Mouse (Mus musculus) R1 (cell line): ENCODE data around the gene 1700025C18Rik.
A peak's percentile ranks its signal among the peaks of the same experiment; 100 is the strongest.

Source experiments
- DNase-seq: peaks from one replicate; pipeline ENCODE4 v3.0.0-alpha.2; 2018; ENCODE audit warnings: low read depth, low spot score

The 1700025C18Rik gene

DNA sequence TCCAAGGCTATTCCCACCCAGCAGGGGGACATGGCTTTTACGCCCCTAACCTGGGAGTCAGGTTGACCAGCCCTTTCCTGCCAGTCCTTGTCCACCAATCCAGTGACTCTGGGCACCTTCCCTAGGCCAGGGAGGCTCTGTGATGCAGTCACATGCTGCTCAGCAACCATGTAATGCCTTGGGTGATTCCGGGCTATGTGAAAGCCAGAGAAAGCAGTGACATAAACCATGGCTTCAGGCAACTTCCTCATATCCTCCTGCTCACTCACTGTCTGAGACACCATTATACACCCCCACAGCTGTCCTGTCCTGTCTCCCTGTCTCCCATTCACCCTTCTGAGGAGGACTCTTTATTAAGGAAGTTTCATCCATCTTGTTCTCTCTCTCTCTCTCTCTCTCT is at the start of gene 1700025C18Rik:
1700025C18Rik (minus strand) TSS at position 101 of the 400 bp plus-strand sequence.
- DNase-seq = no peak

DNA sequence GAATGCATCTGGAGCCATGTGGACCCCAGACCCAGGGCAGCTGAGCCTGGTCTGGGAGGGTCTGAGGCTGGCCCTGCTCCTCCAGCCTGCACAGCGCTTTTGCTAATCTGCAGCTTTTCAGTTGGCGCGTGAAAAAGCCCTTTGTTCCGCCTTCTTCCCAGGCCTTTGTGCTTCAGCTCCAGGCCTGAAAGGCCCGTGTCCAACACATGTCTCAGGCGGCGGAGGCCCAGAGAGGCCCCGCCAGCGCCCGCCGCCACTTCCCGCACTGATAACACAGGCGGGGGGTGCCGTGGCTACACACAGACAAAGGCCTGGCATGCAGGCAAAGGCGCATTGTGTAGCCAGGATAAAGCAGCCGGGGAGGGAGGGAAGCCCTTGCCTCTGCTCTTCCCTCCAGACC is 45.5 kb upstream of the 1700025C18Rik start:
- DNase-seq = peak; percentile 69

- peak; percentile 68 for DNase-seq
Observed at GRCm38 (mm10) chr2:165133566-165133965, 43.0 kb upstream of the 1700025C18Rik start.

GRCm38 (mm10) chr2:165131428-165131827 is 40.9 kb upstream of the 1700025C18Rik start:
- DNase-seq = no peak

DNA sequence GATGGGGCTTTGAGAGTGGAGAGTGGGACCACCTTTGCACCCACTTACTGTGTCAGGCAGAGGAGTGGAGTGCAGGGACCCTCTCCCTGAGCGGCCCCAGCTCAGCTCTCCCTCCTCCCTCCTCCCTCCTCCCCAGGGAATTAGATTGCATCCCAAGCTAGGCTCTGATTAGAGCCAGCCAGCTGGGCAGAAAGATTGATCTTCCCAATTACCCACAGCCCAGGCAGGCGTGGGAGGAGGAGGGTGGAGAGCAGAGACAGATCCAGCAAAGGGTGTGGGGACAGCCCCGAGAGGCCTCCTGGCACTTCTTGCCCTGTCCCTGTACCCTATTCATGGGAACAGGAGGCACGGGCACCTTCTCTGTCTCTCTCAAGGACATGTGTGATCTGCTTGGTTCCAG is 38.6 kb upstream of the 1700025C18Rik start:
- DNase-seq = no peak

GRCm38 (mm10) chr2:165126896-165127562 is 36.5 kb upstream of the 1700025C18Rik start:
- no peak for DNase-seq

DNA sequence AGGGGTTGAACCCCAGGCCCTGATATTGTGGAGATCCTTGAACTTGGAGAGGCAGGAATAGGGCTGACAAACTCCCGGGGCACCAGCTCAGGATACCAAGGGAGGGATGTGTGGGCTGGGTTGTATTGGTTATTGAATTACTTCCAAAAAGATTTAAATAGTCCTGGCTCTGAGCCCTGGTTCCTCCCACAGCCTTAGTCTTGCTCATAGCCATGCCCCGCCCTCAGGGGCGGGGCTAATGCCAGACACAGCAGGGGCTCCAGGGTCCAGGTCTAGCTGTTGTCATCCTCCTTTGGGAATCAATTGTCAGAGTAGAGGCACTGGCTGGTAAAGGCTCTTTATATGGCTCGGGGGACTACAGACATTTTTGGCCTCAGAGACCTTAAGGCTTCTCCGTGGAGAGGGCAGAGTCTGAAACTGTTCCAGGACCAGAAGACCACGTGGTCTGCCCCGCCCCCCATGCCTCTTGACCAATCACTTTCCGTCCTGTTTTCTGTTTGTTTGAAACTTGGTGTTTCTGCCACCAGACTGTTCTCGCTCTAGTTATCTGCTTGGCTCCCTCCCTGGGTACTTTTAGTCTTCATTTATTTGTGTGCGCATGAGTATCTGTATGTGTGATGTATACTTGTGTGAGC is 30.8 kb upstream of the 1700025C18Rik start:
- peak; percentile 74 for DNase-seq

DNA sequence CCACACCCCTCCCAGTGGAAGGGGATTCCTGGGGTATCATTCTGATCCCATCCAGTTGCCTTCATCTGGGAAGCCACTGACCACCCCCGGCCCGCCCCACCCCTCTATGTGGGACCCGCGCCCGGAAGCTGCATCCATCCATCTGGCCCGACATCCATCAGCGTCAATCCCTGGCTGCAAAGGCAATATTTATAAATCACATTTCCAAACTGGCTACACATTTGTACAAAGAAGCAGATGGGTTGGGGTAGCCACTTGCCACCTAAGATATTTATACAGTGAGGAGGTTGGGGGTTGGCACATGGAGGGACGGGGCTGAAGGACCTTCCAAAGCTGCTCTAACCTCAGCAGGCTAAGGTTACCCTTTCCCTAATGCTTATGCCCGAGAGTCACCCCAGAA is 30.2 kb upstream of the 1700025C18Rik start:
- no peak for DNase-seq

DNA sequence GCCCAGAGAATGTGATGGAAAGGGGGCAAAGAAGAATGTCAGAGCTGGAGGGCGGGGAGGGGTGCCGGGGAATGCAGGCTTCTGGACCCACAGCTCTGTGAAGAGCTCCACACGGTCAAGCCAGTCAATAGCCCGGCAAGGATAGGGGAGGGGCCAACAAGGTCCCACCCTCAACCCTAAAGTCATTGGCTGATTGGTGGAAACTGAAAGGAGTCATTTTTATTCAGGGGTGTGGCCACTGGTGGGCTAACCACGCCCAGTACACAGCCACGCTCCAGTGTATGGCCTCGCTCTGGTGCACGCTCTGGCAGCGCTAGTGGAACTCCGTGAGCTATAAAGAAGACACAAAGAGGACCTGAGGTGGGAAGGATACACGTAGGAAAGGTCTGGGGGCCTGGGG is 23.2 kb upstream of the 1700025C18Rik start:
- peak; percentile 91 for DNase-seq

- DNase-seq = peak; percentile 88
Observed at GRCm38 (mm10) chr2:165112149-165112548, 21.6 kb upstream of the 1700025C18Rik start.

DNA sequence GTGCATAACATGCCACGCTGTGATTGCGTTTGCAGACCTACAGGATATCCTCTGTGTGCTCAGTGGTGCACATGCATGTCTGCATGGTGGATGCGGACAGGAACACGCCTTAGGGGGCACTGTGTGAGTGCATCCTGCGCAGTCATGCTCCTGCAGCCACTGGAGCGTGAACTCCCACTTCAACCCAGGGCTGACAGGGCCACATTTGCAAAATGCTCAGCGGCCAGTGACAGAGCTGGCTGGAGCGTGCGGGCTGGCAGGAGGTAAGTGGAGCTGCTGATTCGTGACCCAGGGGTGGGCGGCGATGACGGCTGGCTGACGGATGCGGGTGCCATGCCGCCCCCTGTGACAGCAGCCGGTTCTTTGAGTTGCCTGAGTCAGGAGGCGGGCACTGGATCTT is 16.0 kb upstream of the 1700025C18Rik start:
- DNase-seq = no peak

GRCm38 (mm10) chr2:165105513-165106079 is 15.0 kb upstream of the 1700025C18Rik start:
- DNase-seq = no peak

GRCm38 (mm10) chr2:165102920-165103319 is 12.4 kb upstream of the 1700025C18Rik start:
- DNase-seq = no peak

- no peak for DNase-seq
Observed at GRCm38 (mm10) chr2:165100749-165101148, 10.2 kb upstream of the 1700025C18Rik start.

DNA sequence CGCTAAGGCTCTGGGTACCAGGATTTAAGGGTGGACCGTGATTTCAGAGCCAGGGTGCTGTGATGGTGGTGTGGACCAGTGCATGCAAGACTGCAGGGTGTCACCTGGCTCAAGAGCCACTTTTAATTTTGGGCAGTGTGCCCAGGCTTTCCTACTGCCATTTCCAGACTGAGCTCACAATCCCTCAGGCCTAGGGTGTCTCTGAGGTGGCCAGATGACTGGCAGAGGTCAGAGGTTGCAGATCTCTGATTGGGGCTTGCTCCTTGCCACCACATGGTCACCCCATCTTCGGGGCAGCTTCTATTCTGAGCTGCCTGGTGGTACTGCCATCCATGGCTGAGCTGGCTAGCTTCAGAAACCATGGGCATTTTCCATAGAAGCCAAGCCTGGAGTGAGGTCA is 8.3 kb upstream of the 1700025C18Rik start:
- DNase-seq = no peak

DNA sequence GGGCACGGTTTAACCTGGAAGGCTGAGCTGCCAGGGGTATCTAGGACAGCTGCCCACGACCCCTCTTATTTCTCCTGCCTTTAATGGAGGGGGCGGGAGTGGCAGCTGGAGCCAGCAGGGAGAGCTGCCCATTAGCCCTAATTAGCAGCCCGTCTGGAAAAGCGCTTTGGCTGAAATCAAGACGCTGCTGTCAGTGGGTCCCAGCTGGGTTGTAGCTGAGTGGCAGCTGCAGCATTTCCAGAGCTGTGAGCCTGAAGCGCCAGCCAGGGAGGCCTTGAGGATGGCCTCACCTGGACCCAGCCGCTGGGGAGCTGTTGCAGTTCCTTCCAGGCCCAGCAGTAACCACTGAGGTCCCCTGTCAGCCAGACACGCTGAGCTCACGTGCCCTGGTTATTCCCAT is 5.8 kb upstream of the 1700025C18Rik start:
- DNase-seq = no peak

GRCm38 (mm10) chr2:165092393-165092792 is 1.8 kb upstream of the 1700025C18Rik start:
- no peak for DNase-seq

GRCm38 (mm10) chr2:165091433-165091965 is 949 bp upstream of the 1700025C18Rik start:
- no peak for DNase-seq

- DNase-seq = no peak
Observed at GRCm38 (mm10) chr2:165089470-165089869, 1.1 kb downstream of the 1700025C18Rik start.

- no peak for DNase-seq
Observed at GRCm38 (mm10) chr2:165086634-165087033, 3.9 kb downstream of the 1700025C18Rik start.

GRCm38 (mm10) chr2:165081257-165081656 is 9.3 kb downstream of the 1700025C18Rik start:
- no peak for DNase-seq

- DNase-seq = peak; percentile 21
Observed at GRCm38 (mm10) chr2:165080657-165081056, 9.9 kb downstream of the 1700025C18Rik start.

DNA sequence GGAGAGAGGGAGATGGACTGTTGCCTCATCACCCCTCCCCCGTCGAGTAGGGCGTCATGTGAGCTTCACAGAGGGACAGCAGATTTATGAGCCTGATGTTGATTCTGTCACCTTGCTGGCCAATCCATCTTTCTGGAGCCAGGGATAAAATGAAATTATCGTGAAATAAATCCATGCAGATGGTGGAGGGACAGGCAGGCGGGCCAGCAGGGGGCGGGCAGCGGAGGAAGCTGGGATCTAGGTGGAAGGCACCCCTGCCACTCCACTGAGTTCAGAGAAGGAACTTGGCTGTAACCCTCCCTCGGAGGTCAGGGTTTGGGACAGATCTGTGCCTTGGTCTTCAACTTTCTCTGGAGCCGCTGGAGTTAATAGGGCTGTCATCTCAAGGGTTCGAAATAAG is 11.9 kb downstream of the 1700025C18Rik start:
- no peak for DNase-seq
